Mouse (Mus musculus): ENCODE measurements at regions not wholly inside any gene's neighbourhood (a gene's known extent, or its start where the extent isn't known, plus 50 kb on each side); places are given as distances from the start of the nearest gene placed in this dataset.
A peak's percentile ranks its signal among the peaks of the same experiment; 100 is the strongest.

GRCm38 (mm10) chr8:116083156-116083555, 375.6 kb upstream of the Maf start:
- no peaks in the 10 kb centered on the region for H3K4me1 ChIP-seq (replicated peaks)
- no peak overlapping the region for H3K4me3 ChIP-seq
- no peak overlapping the region for H3K4me2 ChIP-seq
- H3K9ac ChIP-seq: no peak overlapping the region
- no peak overlapping the region for H3K27ac ChIP-seq (replicated peaks)
- no peak for ATAC-seq (ENCODE audit: low read depth)
- no peaks in the 10 kb centered on the region for H3K36me3 ChIP-seq
- H3K9me3 ChIP-seq: no peaks in the 10 kb centered on the region
- WGBS: 96% methylated on average over 2 of the region's 2 CpGs
- no peaks in the 10 kb centered on the region for H3K27me3 ChIP-seq

GRCm38 (mm10) chr8:116078849-116079407, 371.3 kb upstream of the Maf start:
- H3K4me1 ChIP-seq (replicated peaks): no peaks in the 10 kb centered on the region
- no peak overlapping the region for H3K4me2 ChIP-seq
- 79% methylated on average over 5 of the region's 5 CpGs for WGBS
- H3K27ac ChIP-seq (replicated peaks): no peak overlapping the region
- H3K9ac ChIP-seq: no peak overlapping the region
- no peaks in the 10 kb centered on the region for H3K36me3 ChIP-seq
- H3K27me3 ChIP-seq: no peaks in the 10 kb centered on the region
- no peak for ATAC-seq (ENCODE audit: low read depth)
- H3K9me3 ChIP-seq: no peaks in the 10 kb centered on the region
- H3K4me3 ChIP-seq: no peak overlapping the region

GRCm38 (mm10) chr8:116071497-116071896, 363.9 kb upstream of the Maf start:
- no peak overlapping the region for H3K4me2 ChIP-seq
- H3K4me1 ChIP-seq (replicated peaks): no peaks in the 10 kb centered on the region
- no peaks in the 10 kb centered on the region for H3K27me3 ChIP-seq
- no peaks in the 10 kb centered on the region for H3K36me3 ChIP-seq
- H3K4me3 ChIP-seq: no peak overlapping the region
- ATAC-seq (ENCODE audit: low read depth): no peak
- 89% methylated on average over 7 of the region's 7 CpGs for WGBS
- no peak overlapping the region for H3K27ac ChIP-seq (replicated peaks)
- H3K9me3 ChIP-seq: no peaks in the 10 kb centered on the region
- no peak overlapping the region for H3K9ac ChIP-seq

- no peaks in the 10 kb centered on the region for H3K27me3 ChIP-seq
- no peak for ATAC-seq (ENCODE audit: low read depth)
- 92% methylated on average over 3 of the region's 3 CpGs for WGBS
- no peak overlapping the region for H3K4me2 ChIP-seq
- no peak overlapping the region for H3K4me3 ChIP-seq
- H3K9ac ChIP-seq: no peak overlapping the region
- H3K9me3 ChIP-seq: no peaks in the 10 kb centered on the region
- H3K27ac ChIP-seq (replicated peaks): no peak overlapping the region
- no peaks in the 10 kb centered on the region for H3K36me3 ChIP-seq
- H3K4me1 ChIP-seq (replicated peaks): no peaks in the 10 kb centered on the region
These were observed 361.9 kb upstream of the Maf start for GRCm38 (mm10) chr8:116069538-116069937.

- Histone ChIP-seq H3K9me3 (no peaks in the 10 kb centered on the region), H3K9ac (no peak overlapping the region), H3K4me1 (replicated peaks) (no peaks in the 10 kb centered on the region), H3K27ac (replicated peaks) (no peak overlapping the region), H3K27me3 (no peaks in the 10 kb centered on the region), H3K36me3 (no peaks in the 10 kb centered on the region), H3K4me3 (no peak overlapping the region), H3K4me2 (no peak overlapping the region)
- WGBS: 95% methylated on average over 5 of the region's 5 CpGs
- ATAC-seq (ENCODE audit: low read depth): no peak
These were observed 360.4 kb upstream of the Maf start for GRCm38 (mm10) chr8:116067978-116068375.

GRCm38 (mm10) chr8:116067182-116067977, 359.8 kb upstream of the Maf start:
- Histone ChIP-seq H3K9me3 (no peaks in the 10 kb centered on the region), H3K4me1 (replicated peaks) (no peaks in the 10 kb centered on the region), H3K9ac (no peak overlapping the region), H3K27me3 (no peaks in the 10 kb centered on the region), H3K4me3 (no peak overlapping the region), H3K36me3 (no peaks in the 10 kb centered on the region), H3K27ac (replicated peaks) (no peak overlapping the region), H3K4me2 (no peak overlapping the region)
- ATAC-seq (ENCODE audit: low read depth): no peak
- WGBS: 72% methylated on average over 9 of the region's 9 CpGs

GRCm38 (mm10) chr8:116065871-116066270, 358.3 kb upstream of the Maf start:
- 88% methylated on average over 7 of the region's 7 CpGs for WGBS
- Histone ChIP-seq H3K9ac (no peak overlapping the region), H3K4me2 (no peak overlapping the region), H3K9me3 (no peaks in the 10 kb centered on the region), H3K36me3 (no peaks in the 10 kb centered on the region), H3K4me3 (no peak overlapping the region), H3K4me1 (replicated peaks) (no peaks in the 10 kb centered on the region), H3K27me3 (no peaks in the 10 kb centered on the region), H3K27ac (replicated peaks) (no peak overlapping the region)
- ATAC-seq (ENCODE audit: low read depth): no peak

GRCm38 (mm10) chr8:116065327-116065726, 357.7 kb upstream of the Maf start:
- H3K4me2 ChIP-seq: no peak overlapping the region
- H3K9ac ChIP-seq: no peak overlapping the region
- no peaks in the 10 kb centered on the region for H3K27me3 ChIP-seq
- no peaks in the 10 kb centered on the region for H3K4me1 ChIP-seq (replicated peaks)
- ATAC-seq (ENCODE audit: low read depth): no peak
- 86% methylated on average over 7 of the region's 7 CpGs for WGBS
- H3K4me3 ChIP-seq: no peak overlapping the region
- no peak overlapping the region for H3K27ac ChIP-seq (replicated peaks)
- no peaks in the 10 kb centered on the region for H3K9me3 ChIP-seq
- H3K36me3 ChIP-seq: no peaks in the 10 kb centered on the region

GRCm38 (mm10) chr8:116064562-116064961, 357.0 kb upstream of the Maf start:
- no peaks in the 10 kb centered on the region for H3K36me3 ChIP-seq
- H3K4me2 ChIP-seq: no peak overlapping the region
- no peaks in the 10 kb centered on the region for H3K9me3 ChIP-seq
- ATAC-seq (ENCODE audit: low read depth): no peak
- no peak overlapping the region for H3K9ac ChIP-seq
- H3K4me1 ChIP-seq (replicated peaks): no peaks in the 10 kb centered on the region
- H3K27ac ChIP-seq (replicated peaks): no peak overlapping the region
- 91% methylated on average over 11 of the region's 11 CpGs for WGBS
- H3K4me3 ChIP-seq: no peak overlapping the region
- no peaks in the 10 kb centered on the region for H3K27me3 ChIP-seq

GRCm38 (mm10) chr8:116063541-116063940, 355.9 kb upstream of the Maf start:
- Histone ChIP-seq H3K9me3 (no peaks in the 10 kb centered on the region), H3K27ac (replicated peaks) (no peak overlapping the region), H3K4me3 (no peak overlapping the region), H3K9ac (no peak overlapping the region), H3K4me1 (replicated peaks) (no peaks in the 10 kb centered on the region), H3K4me2 (no peak overlapping the region), H3K36me3 (no peaks in the 10 kb centered on the region), H3K27me3 (no peaks in the 10 kb centered on the region)
- 89% methylated on average over 5 of the region's 5 CpGs for WGBS
- no peak for ATAC-seq (ENCODE audit: low read depth)

GRCm38 (mm10) chr8:116053483-116053882, 345.9 kb upstream of the Maf start:
- H3K9me3 ChIP-seq: no peaks in the 10 kb centered on the region
- H3K4me1 ChIP-seq (replicated peaks): peaks cover 9% of the 10 kb centered on the region
- WGBS: 9% methylated on average over 7 of the region's 7 CpGs
- H3K9ac ChIP-seq: no peak overlapping the region
- H3K27ac ChIP-seq (replicated peaks): no peak overlapping the region
- H3K4me2 ChIP-seq: no peak overlapping the region
- ATAC-seq (ENCODE audit: low read depth): peak; percentile 36; the same call in 1 of the 2 replicates
- H3K4me3 ChIP-seq: no peak overlapping the region
- peaks cover 42% of the 10 kb centered on the region for H3K27me3 ChIP-seq
- H3K36me3 ChIP-seq: no peaks in the 10 kb centered on the region

GRCm38 (mm10) chr8:116053043-116053442, 345.4 kb upstream of the Maf start:
- H3K4me1 ChIP-seq (replicated peaks): peaks cover 9% of the 10 kb centered on the region
- H3K4me3 ChIP-seq: no peak overlapping the region
- H3K4me2 ChIP-seq: no peak overlapping the region
- no peak overlapping the region for H3K9ac ChIP-seq
- peaks cover 42% of the 10 kb centered on the region for H3K27me3 ChIP-seq
- no peak for ATAC-seq (ENCODE audit: low read depth)
- H3K9me3 ChIP-seq: no peaks in the 10 kb centered on the region
- 47% methylated on average over 6 of the region's 6 CpGs for WGBS
- H3K36me3 ChIP-seq: no peaks in the 10 kb centered on the region
- H3K27ac ChIP-seq (replicated peaks): no peak overlapping the region

GRCm38 (mm10) chr8:116048480-116048879, 340.9 kb upstream of the Maf start:
- H3K4me1 ChIP-seq (replicated peaks): peaks cover 2% of the 10 kb centered on the region
- 85% methylated on average over 10 of the region's 10 CpGs for WGBS
- no peak overlapping the region for H3K4me2 ChIP-seq
- no peak for ATAC-seq (ENCODE audit: low read depth)
- no peak overlapping the region for H3K9ac ChIP-seq
- H3K36me3 ChIP-seq: no peaks in the 10 kb centered on the region
- H3K4me3 ChIP-seq: no peak overlapping the region
- no peaks in the 10 kb centered on the region for H3K9me3 ChIP-seq
- H3K27me3 ChIP-seq: peaks cover 15% of the 10 kb centered on the region
- no peak overlapping the region for H3K27ac ChIP-seq (replicated peaks)

Data from neural tube, embryonic 13.5 days (tissue).